Mouse (Mus musculus) liver, embryonic 15.5 days (tissue): ENCODE data around the gene Olfr1508. TPM values are rescaled to one million over a fixed set of nuclear protein-coding genes. Genes with fewer than 3 reads are reported as not detected.
"Not testable (repeated sequence)": the region's sequence is repeated elsewhere in the genome, so short reads cannot be mapped to it uniquely, and the experiment has no call there.

Experiments used
- ATAC-seq: fragments of 200-750 bp; cut with Nextera tagmentation; 2 replicates; pipeline ENCODE4 v1.8.0; 2017; ENCODE audit warnings: moderate number of reproducible peaks, mild to moderate bottlenecking, moderate library complexity; ENCODE audit not compliant: insufficient read depth
- H3K27ac ChIP-seq: fragments of 300-500 bp; sonication (generic); replicated peaks from 2 replicates; pipeline ENCODE4 v1.5.1; 2015; ENCODE audit warnings: mild to moderate bottlenecking, inconsistent platforms
- H3K27me3 ChIP-seq: fragments of 300-500 bp; sonication (generic); 2 replicates; pipeline ENCODE4 v1.6.1; 2015; ENCODE audit warnings: mild to moderate bottlenecking, inconsistent platforms
- H3K36me3 ChIP-seq: fragments of 300-500 bp; sonication (generic); replicated peaks from 2 replicates; pipeline ENCODE4 v1.6.1; 2015; ENCODE audit warnings: moderate library complexity, mild to moderate bottlenecking, inconsistent platforms
- H3K4me1 ChIP-seq: fragments of 300-500 bp; sonication (generic); replicated peaks from 2 replicates; pipeline ENCODE4 v1.6.1; 2015; ENCODE audit warnings: inconsistent platforms
- H3K4me2 ChIP-seq: fragments of 300-500 bp; sonication (generic); 2 replicates; pipeline ENCODE4 v1.6.1; 2015; ENCODE audit warnings: moderate library complexity, mild to moderate bottlenecking, inconsistent platforms
- H3K4me3 ChIP-seq: fragments of 300-500 bp; sonication (generic); replicated peaks from 2 replicates; pipeline ENCODE4 v1.5.1; 2015; ENCODE audit warnings: mild to moderate bottlenecking, inconsistent platforms
- H3K9ac ChIP-seq: fragments of 300-500 bp; sonication (generic); 2 replicates; pipeline ENCODE4 v1.6.1; 2015; ENCODE audit warnings: moderate library complexity, mild to moderate bottlenecking, inconsistent platforms
- H3K9me3 ChIP-seq: fragments of 300-500 bp; sonication (generic); replicated peaks from 2 replicates; pipeline ENCODE4 v1.6.1; 2016; ENCODE audit warnings: inconsistent platforms
- WGBS: fragments of 180-500 bp; shearing (Covaris S2); methylation state at CpG from one replicate; pipeline ENCODE4 v1.1.7; 2015; ENCODE audit warnings: mixed read lengths; ENCODE audit not compliant: insufficient replicate concordance; 5-methylcytosine and 5-hydroxymethylcytosine counted together
- polyA plus RNA-seq: library from polyadenylated mRNA; unstranded; fragments of >200 nt; fragmentation: Nextera tagmentation; extraction: Ambion mirVana; gene quantifications from 2 replicates; pipeline ENCODE4 v1.2.1, GENCODE M21; 2015

Gene Olfr1508
- not detected in 2 replicates for polyA plus RNA-seq

- WGBS = 49% methylated on average over 2 of the region's 2 CpGs
- no peaks in the 10 kb centered on the region for H3K9me3 ChIP-seq
- H3K4me3 ChIP-seq = no peak within 1 kb of the TSS
- H3K9ac ChIP-seq = no peak within 1 kb of the TSS
- ATAC-seq = no peak
- no peak within 1 kb of the TSS for H3K4me2 ChIP-seq
- H3K4me1 ChIP-seq = no peaks in the 10 kb centered on the region
- H3K27me3 ChIP-seq = no peaks in the 10 kb centered on the region
- H3K27ac ChIP-seq = no peak within 1 kb of the TSS
- no peaks in the 10 kb centered on the region for H3K36me3 ChIP-seq
Measured at GRCm38 (mm10) chr14:52467395-52467794, at the start of gene Olfr1508. Gene Olfr1508, minus strand, starts transcription at chr14:52467495.

GRCm38 (mm10) chr14:52495516-52495915, 28.2 kb upstream of the Olfr1508 start, which contains the start of gene Olfr1507:
Gene Olfr1507, minus strand, starts transcription at chr14:52495749.
- no peak for ATAC-seq
- H3K4me1 ChIP-seq = no peaks in the 10 kb centered on the region
- H3K36me3 ChIP-seq = no peaks in the 10 kb centered on the region
- H3K4me2 ChIP-seq = no peak within 1 kb of the TSS
- WGBS = 65% methylated on average over 4 of the region's 4 CpGs
- H3K4me3 ChIP-seq = no peak within 1 kb of the TSS
- no peaks in the 10 kb centered on the region for H3K27me3 ChIP-seq
- no peak within 1 kb of the TSS for H3K9ac ChIP-seq
- no peaks in the 10 kb centered on the region for H3K9me3 ChIP-seq
- no peak within 1 kb of the TSS for H3K27ac ChIP-seq

GRCm38 (mm10) chr14:52465738-52466137, 1.6 kb downstream of the Olfr1508 start:
- no peak overlapping the region for H3K9ac ChIP-seq
- no peaks in the 10 kb centered on the region for H3K9me3 ChIP-seq
- H3K36me3 ChIP-seq = no peaks in the 10 kb centered on the region
- H3K4me2 ChIP-seq = no peak overlapping the region
- WGBS = 77% methylated on average over 1 of the region's 1 CpGs
- H3K4me1 ChIP-seq = no peaks in the 10 kb centered on the region
- no peak for ATAC-seq
- no peak overlapping the region for H3K27ac ChIP-seq
- H3K4me3 ChIP-seq = no peak overlapping the region
- H3K27me3 ChIP-seq = no peaks in the 10 kb centered on the region

GRCm38 (mm10) chr14:52461928-52462327, 5.4 kb downstream of the Olfr1508 start:
- no peak overlapping the region for H3K4me3 ChIP-seq

GRCm38 (mm10) chr14:52451138-52451537, 16.2 kb downstream of the Olfr1508 start:
- no peak overlapping the region for H3K4me2 ChIP-seq
- H3K9ac ChIP-seq = no peak overlapping the region
- no peak overlapping the region for H3K27ac ChIP-seq
- H3K9me3 ChIP-seq = no peaks in the 10 kb centered on the region
- no peaks in the 10 kb centered on the region for H3K36me3 ChIP-seq
- H3K27me3 ChIP-seq = no peaks in the 10 kb centered on the region
- no peak for ATAC-seq
- no peaks in the 10 kb centered on the region for H3K4me1 ChIP-seq
- no peak overlapping the region for H3K4me3 ChIP-seq
- WGBS = 17% methylated on average over 8 of the region's 8 CpGs

More at GRCm38 (mm10) chr14:52461928-52462327, 5.4 kb downstream of the Olfr1508 start:
- no peak for ATAC-seq
- Histone ChIP-seq H3K36me3 (no peaks in the 10 kb centered on the region), H3K4me1 (no peaks in the 10 kb centered on the region), H3K4me2 (no peak overlapping the region), H3K27ac (no peak overlapping the region), H3K9me3 (no peaks in the 10 kb centered on the region), H3K9ac (no peak overlapping the region), H3K27me3 (no peaks in the 10 kb centered on the region)

- Histone ChIP-seq H3K27ac (no peak within 1 kb of the TSS), H3K4me3 (no peak within 1 kb of the TSS), H3K36me3 (no peaks in the 10 kb centered on the region), H3K9me3 (no peaks in the 10 kb centered on the region), H3K4me1 (no peaks in the 10 kb centered on the region), H3K27me3 (no peaks in the 10 kb centered on the region), H3K4me2 (no peak within 1 kb of the TSS), H3K9ac (no peak within 1 kb of the TSS)
- ATAC-seq = no peak
Measured at GRCm38 (mm10) chr14:52442690-52443089, 24.6 kb downstream of the Olfr1508 start, which contains the start of gene Olfr1509. Gene Olfr1509, plus strand, starts transcription at chr14:52442990.

GRCm38 (mm10) chr14:52427686-52428085, 39.6 kb downstream of the Olfr1508 start:
- Histone ChIP-seq H3K36me3 (no peaks in the 10 kb centered on the region), H3K9ac (no peak overlapping the region), H3K4me3 (no peak overlapping the region), H3K9me3 (no peaks in the 10 kb centered on the region), H3K27me3 (no peaks in the 10 kb centered on the region), H3K4me2 (no peak overlapping the region), H3K27ac (no peak overlapping the region), H3K4me1 (no peaks in the 10 kb centered on the region)
- WGBS = 59% methylated on average over 1 of the region's 1 CpGs
- no peak for ATAC-seq

- H3K9me3 ChIP-seq = no peaks in the 10 kb centered on the region
Measured at GRCm38 (mm10) chr14:52414273-52414672, 53.0 kb downstream of the Olfr1508 start, which contains the start of gene Olfr1510. Gene Olfr1510, minus strand, starts transcription at chr14:52414373.

GRCm38 (mm10) chr14:52410142-52410919, 57.0 kb downstream of the Olfr1508 start:
- not testable (repeated sequence) for H3K9ac ChIP-seq, H3K27ac ChIP-seq, H3K9me3 ChIP-seq, ATAC-seq, H3K4me1 ChIP-seq, H3K36me3 ChIP-seq, H3K4me2 ChIP-seq, H3K27me3 ChIP-seq, H3K4me3 ChIP-seq
- 50% methylated on average over 7 of the region's 10 CpGs for WGBS

More at GRCm38 (mm10) chr14:52414273-52414672, 53.0 kb downstream of the Olfr1508 start, which contains the start of gene Olfr1510:
- Histone ChIP-seq H3K4me3 (no peak within 1 kb of the TSS), H3K27ac (no peak within 1 kb of the TSS), H3K27me3 (no peaks in the 10 kb centered on the region), H3K4me2 (no peak within 1 kb of the TSS), H3K9ac (no peak within 1 kb of the TSS), H3K36me3 (no peaks in the 10 kb centered on the region), H3K4me1 (no peaks in the 10 kb centered on the region)
- no peak for ATAC-seq
- WGBS = 74% methylated on average over 3 of the region's 3 CpGs

Other genes with a start within 250 kb of the Olfr1508 start
- gene Chd8, start 209.7 kb downstream of the Olfr1508 start, polyA plus RNA-seq = 8.3 and 10.2 TPM in 2 replicates
- 16.4 and 18.1 TPM in 2 replicates for gene Tox4, start 188.3 kb downstream of the Olfr1508 start, polyA plus RNA-seq
- gene Rab2b, start 187.9 kb downstream of the Olfr1508 start, polyA plus RNA-seq = 2.6 and 3.1 TPM in 2 replicates
- 15.9 and 18.2 TPM in 2 replicates for gene Mettl3, start 162.4 kb downstream of the Olfr1508 start, polyA plus RNA-seq
- gene Sall2, start 138.7 kb downstream of the Olfr1508 start, polyA plus RNA-seq = 0.71 and 0.86 TPM in 2 replicates
- not detected in 2 replicates for gene Olfr1513, start 111.1 kb downstream of the Olfr1508 start, polyA plus RNA-seq
- gene Olfr1512, start 88.3 kb downstream of the Olfr1508 start, polyA plus RNA-seq = not detected in 2 replicates
- gene Olfr1511, start 70.1 kb downstream of the Olfr1508 start, polyA plus RNA-seq = not detected in 2 replicates
- not detected in 2 replicates for gene Olfr1510, start 53.1 kb downstream of the Olfr1508 start, polyA plus RNA-seq
- not detected in 2 replicates for gene Olfr1509, start 24.5 kb downstream of the Olfr1508 start, polyA plus RNA-seq
- not detected in 2 replicates for gene Olfr1507, start 28.3 kb upstream of the Olfr1508 start, polyA plus RNA-seq